Mouse (Mus musculus): ENCODE measurements at regions not wholly inside any gene's neighbourhood (a gene's known extent, or its start where the extent isn't known, plus 50 kb on each side); places are given as distances from the start of the nearest gene placed in this dataset.

DNA sequence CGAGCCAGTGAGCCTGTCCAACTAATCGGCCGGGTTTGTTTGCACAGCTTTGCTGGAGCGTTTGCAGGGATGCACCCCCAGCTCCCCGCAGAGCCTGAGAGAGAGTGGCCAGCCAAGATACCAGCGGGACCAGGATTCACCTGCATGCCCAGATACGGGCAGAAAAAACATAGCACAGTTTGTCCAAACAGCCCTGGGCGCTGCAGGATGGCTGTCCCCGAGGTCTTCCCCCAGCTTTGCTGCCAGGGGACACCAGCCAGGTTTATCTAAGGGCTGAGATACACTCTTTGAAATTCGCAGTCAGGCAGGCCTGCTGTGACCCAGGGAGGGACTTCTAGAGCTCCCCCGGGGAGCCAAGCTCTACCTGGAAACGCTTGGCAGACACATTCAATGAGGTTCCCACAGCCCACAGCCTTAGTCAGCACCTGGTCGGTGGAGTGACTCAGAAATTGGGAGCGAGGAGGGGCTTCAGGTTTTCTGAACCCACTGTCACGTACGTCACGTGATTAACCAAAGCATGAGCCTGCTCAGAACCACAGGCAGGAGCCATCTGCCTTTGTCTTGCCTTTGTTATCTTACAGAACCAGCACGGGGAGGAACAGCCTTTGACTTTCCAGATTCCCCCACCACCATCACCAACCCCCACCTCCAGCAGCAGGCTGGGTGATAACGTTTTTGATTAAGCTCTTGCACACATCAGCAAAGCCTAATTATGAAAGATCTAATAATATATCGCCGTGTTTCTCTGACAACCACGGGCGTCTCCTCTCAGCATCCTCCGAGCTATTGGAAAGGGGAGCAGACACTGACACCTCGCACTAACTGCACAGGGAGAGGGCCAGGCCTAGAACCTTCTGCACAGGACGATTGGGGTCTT lies 172.1 kb downstream of the Efnb2 start:
- no peaks in the 10 kb centered on the region for H3K9me3 ChIP-seq (ENCODE audit: control insufficient read depth, insufficient read depth, low read depth, low read length)
- TF ChIP-seq MAFK (IDR thresholded peaks at IDR 0.05; ENCODE audit: insufficient read depth, low read depth, low read length) (0 out of 2 replicates have a peak, but pooled peaks have one; percentile 44), ZC3H11A (IDR thresholded peaks at IDR 0.05; ENCODE audit: borderline replicate concordance, low read depth, low read length) (no peak)
- no peaks in the 10 kb centered on the region for H3K36me3 ChIP-seq (ENCODE audit: control insufficient read depth, insufficient read depth, low read length, poor library complexity, severe bottlenecking)
- DNase-seq (ENCODE audit: low read depth, low spot score): no peak
- peaks cover 11 to 15% of the 10 kb centered on the region in 2 experiments; a peak in 3 of 4 replicates for H3K4me1 ChIP-seq (ENCODE audit: control insufficient read depth in 2 of 2, insufficient read depth in 2 of 2, low read length in 2 of 2, poor library complexity in 1 of 2)
- H3K4me3 ChIP-seq (ENCODE audit: insufficient read depth in 1 of 2, low read depth in 1 of 2, low read length in 2 of 2, poor library complexity in 1 of 2, severe bottlenecking in 1 of 2): no peak overlapping the region
- H3K27ac ChIP-seq (ENCODE audit: insufficient read depth, low read depth, low read length, poor library complexity, severe bottlenecking): no peak overlapping the region
- H3K9ac ChIP-seq (ENCODE audit: insufficient read depth, low read depth, low read length, poor library complexity, severe bottlenecking): no peak overlapping the region
- in situ Hi-C loops (cut with MboI; ENCODE audit: low sequenced_read_pairs in 2 of 2, unreplicated experiment in 2 of 2): no loop called here

DNA sequence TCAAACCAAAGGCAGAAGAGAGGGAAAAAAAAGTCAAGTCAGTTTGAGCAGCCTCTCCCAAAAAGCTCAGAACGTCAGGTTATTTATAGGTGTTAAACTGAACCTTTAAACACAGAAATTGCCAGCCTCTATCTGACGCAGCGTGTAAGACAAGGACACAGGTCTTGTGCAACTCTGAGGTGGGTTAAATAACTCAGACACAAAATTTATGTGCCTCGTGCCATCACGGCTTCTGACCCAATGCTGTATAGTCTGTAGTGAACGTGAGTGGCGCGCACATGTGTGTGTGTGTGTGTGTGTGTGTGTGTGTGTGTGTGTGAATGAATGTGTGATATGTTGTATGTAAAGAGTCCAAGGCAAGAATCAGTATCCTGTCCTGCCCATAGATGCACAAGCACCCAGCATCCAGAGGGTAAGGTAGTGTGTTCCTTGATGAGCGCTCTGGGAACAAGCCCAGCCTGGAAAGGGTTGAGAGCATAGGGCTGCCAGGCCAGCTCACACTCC lies 172.8 kb downstream of the Efnb2 start:
- TF ChIP-seq MAFK (IDR thresholded peaks at IDR 0.05; ENCODE audit: insufficient read depth, low read depth, low read length): no peak
- no peak for TF ChIP-seq ZC3H11A (IDR thresholded peaks at IDR 0.05; ENCODE audit: borderline replicate concordance, low read depth, low read length)
- TF ChIP-seq HCFC1 (IDR thresholded peaks at IDR 0.05; ENCODE audit: borderline replicate concordance, insufficient read depth, low read length): no peak
- TF ChIP-seq ZNF384 (IDR thresholded peaks at IDR 0.05; ENCODE audit: low read depth, low read length): no peak
- TF ChIP-seq CHD2 (IDR thresholded peaks at IDR 0.05; ENCODE audit: low read depth, low read length): no peak
- no peak overlapping the region for H3K27ac ChIP-seq (ENCODE audit: insufficient read depth, low read depth, low read length, poor library complexity, severe bottlenecking)
- no peak overlapping the region for H3K9ac ChIP-seq (ENCODE audit: insufficient read depth, low read depth, low read length, poor library complexity, severe bottlenecking)
- no peak overlapping the region for H3K4me3 ChIP-seq (ENCODE audit: insufficient read depth in 1 of 2, low read depth in 1 of 2, low read length in 2 of 2, poor library complexity in 1 of 2, severe bottlenecking in 1 of 2)
- H3K9me3 ChIP-seq (ENCODE audit: control insufficient read depth, insufficient read depth, low read depth, low read length): no peaks in the 10 kb centered on the region
- no peaks in the 10 kb centered on the region for H3K36me3 ChIP-seq (ENCODE audit: control insufficient read depth, insufficient read depth, low read length, poor library complexity, severe bottlenecking)
- DNase-seq (ENCODE audit: low read depth, low spot score): no peak
- in situ Hi-C loops (cut with MboI; ENCODE audit: low sequenced_read_pairs in 2 of 2, unreplicated experiment in 2 of 2): no loop called here
- peaks cover 12 to 17% of the 10 kb centered on the region in 2 experiments; a peak in 3 of 4 replicates for H3K4me1 ChIP-seq (ENCODE audit: control insufficient read depth in 2 of 2, insufficient read depth in 2 of 2, low read length in 2 of 2, poor library complexity in 1 of 2)

DNA sequence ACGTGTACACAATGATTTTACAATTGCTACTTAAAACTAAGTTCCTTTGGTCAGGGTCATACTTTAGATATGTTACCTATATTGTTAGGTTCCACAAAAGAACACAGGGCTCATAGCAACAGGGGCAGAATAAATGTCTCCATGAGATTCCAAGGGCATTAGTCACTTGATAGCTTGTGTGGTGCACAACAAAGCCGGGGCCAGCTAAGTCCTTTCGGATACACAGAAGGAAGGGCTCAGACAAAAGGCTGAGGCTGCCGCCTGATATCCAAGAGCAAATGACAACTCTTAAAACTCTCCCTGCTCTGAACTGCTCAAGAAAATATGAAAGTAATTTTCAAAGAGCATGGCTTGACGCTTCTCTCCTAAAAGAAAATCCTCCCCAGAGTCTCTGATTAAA lies 173.3 kb downstream of the Efnb2 start:
- no peaks in the 10 kb centered on the region for H3K36me3 ChIP-seq (ENCODE audit: control insufficient read depth, insufficient read depth, low read length, poor library complexity, severe bottlenecking)
- no peak overlapping the region for H3K9ac ChIP-seq (ENCODE audit: insufficient read depth, low read depth, low read length, poor library complexity, severe bottlenecking)
- no peaks in the 10 kb centered on the region for H3K9me3 ChIP-seq (ENCODE audit: control insufficient read depth, insufficient read depth, low read depth, low read length)
- TF ChIP-seq CHD2 (IDR thresholded peaks at IDR 0.05; ENCODE audit: low read depth, low read length) (no peak), ZC3H11A (IDR thresholded peaks at IDR 0.05; ENCODE audit: borderline replicate concordance, low read depth, low read length) (no peak), HCFC1 (IDR thresholded peaks at IDR 0.05; ENCODE audit: borderline replicate concordance, insufficient read depth, low read length) (no peak)
- H3K27ac ChIP-seq (ENCODE audit: insufficient read depth, low read depth, low read length, poor library complexity, severe bottlenecking): no peak overlapping the region
- no peak overlapping the region for H3K4me3 ChIP-seq (ENCODE audit: insufficient read depth in 1 of 2, low read depth in 1 of 2, low read length in 2 of 2, poor library complexity in 1 of 2, severe bottlenecking in 1 of 2)
- peaks cover 17 to 21% of the 10 kb centered on the region in 2 experiments for H3K4me1 ChIP-seq (ENCODE audit: control insufficient read depth in 2 of 2, insufficient read depth in 2 of 2, low read length in 2 of 2, poor library complexity in 1 of 2)
- in situ Hi-C loops (cut with MboI; ENCODE audit: low sequenced_read_pairs in 2 of 2, unreplicated experiment in 2 of 2): no loop called here
- DNase-seq (ENCODE audit: low read depth, low spot score): no peak

DNA sequence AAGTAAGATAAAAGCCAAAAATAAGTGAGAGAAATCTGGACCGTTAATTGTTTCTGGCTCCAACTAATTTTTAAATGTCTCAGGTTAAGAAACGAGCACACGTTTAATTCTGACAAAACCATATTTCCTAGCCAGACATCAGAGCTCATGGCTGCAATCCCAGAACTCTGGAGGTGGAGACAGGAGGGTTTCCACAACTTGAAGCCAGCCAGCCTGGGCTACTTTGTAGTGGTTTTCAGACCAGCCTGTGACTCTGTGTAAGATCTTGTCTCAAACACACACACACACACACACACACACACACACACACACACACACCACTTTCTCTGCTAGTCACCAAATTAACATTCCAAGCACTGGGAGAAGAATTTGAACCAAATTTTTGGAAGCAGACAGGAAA lies 174.2 kb downstream of the Efnb2 start:
- Histone ChIP-seq H3K36me3 (ENCODE audit: control insufficient read depth, insufficient read depth, low read length, poor library complexity, severe bottlenecking) (no peaks in the 10 kb centered on the region), H3K4me1 (ENCODE audit: control insufficient read depth in 2 of 2, insufficient read depth in 2 of 2, low read length in 2 of 2, poor library complexity in 1 of 2) (peaks cover 18 to 22% of the 10 kb centered on the region in 2 experiments), H3K9ac (ENCODE audit: insufficient read depth, low read depth, low read length, poor library complexity, severe bottlenecking) (no peak overlapping the region), H3K4me3 (ENCODE audit: insufficient read depth in 1 of 2, low read depth in 1 of 2, low read length in 2 of 2, poor library complexity in 1 of 2, severe bottlenecking in 1 of 2) (no peak overlapping the region), H3K9me3 (ENCODE audit: control insufficient read depth, insufficient read depth, low read depth, low read length) (no peaks in the 10 kb centered on the region), H3K27ac (ENCODE audit: insufficient read depth, low read depth, low read length, poor library complexity, severe bottlenecking) (no peak overlapping the region)
- no peak for DNase-seq (ENCODE audit: low read depth, low spot score)
- TF ChIP-seq MAFK (IDR thresholded peaks at IDR 0.05; ENCODE audit: insufficient read depth, low read depth, low read length): no peak
- TF ChIP-seq CHD2 (IDR thresholded peaks at IDR 0.05; ENCODE audit: low read depth, low read length): no peak
- TF ChIP-seq ZC3H11A (IDR thresholded peaks at IDR 0.05; ENCODE audit: borderline replicate concordance, low read depth, low read length): no peak
- no peak for TF ChIP-seq HCFC1 (IDR thresholded peaks at IDR 0.05; ENCODE audit: borderline replicate concordance, insufficient read depth, low read length)
- no peak for TF ChIP-seq ZNF384 (IDR thresholded peaks at IDR 0.05; ENCODE audit: low read depth, low read length)
- in situ Hi-C loops (cut with MboI; ENCODE audit: low sequenced_read_pairs in 2 of 2, unreplicated experiment in 2 of 2): no loop called here

Measured in ES-E14 (cell line).